Mouse (Mus musculus) kidney, postnatal 0 days (tissue): ENCODE measurements around the gene Scrn1. TPM values are rescaled to one million over a fixed set of nuclear protein-coding genes. Genes with fewer than 3 reads are reported as not detected.

Experiments used
- ATAC-seq: fragments of 200-750 bp; cut with Nextera tagmentation; replicated peaks from 2 replicates; pipeline ENCODE4 v1.8.0; 2017; ENCODE audit warnings: low read depth, moderate number of reproducible peaks, moderate TSS enrichment, moderate library complexity; ENCODE audit not compliant: low FRiP score
- DNase-seq: peaks from one replicate; pipeline ENCODE4 v3.0.0-alpha.2; 2016; ENCODE audit warnings: low spot score
- H3K27ac ChIP-seq: fragments of 300-500 bp; sonication (generic); 2 replicates; pipeline ENCODE4 v1.5.1; 2014; ENCODE audit warnings: mild to moderate bottlenecking
- H3K27me3 ChIP-seq: fragments of 300-500 bp; sonication (generic); 2 replicates; pipeline ENCODE4 v1.6.1; 2014; ENCODE audit warnings: low read length, mixed read lengths; ENCODE audit not compliant: insufficient read depth
- H3K36me3 ChIP-seq: fragments of 300-500 bp; sonication (generic); 2 replicates; pipeline ENCODE4 v1.6.1; 2014; ENCODE audit warnings: low read length, mixed read lengths; ENCODE audit not compliant: insufficient read depth
- H3K4me1 ChIP-seq: fragments of 300-500 bp; sonication (generic); replicated peaks from 2 replicates; pipeline ENCODE4 v1.6.1; 2014; ENCODE audit warnings: antibody characterized with exemption, low read length, mixed read lengths; ENCODE audit not compliant: insufficient read depth
- H3K4me2 ChIP-seq: fragments of 300-500 bp; sonication (generic); 2 replicates; pipeline ENCODE4 v1.6.1; 2014; ENCODE audit warnings: mild to moderate bottlenecking, low read length, moderate library complexity, mixed read lengths
- H3K4me3 ChIP-seq: fragments of 300-500 bp; sonication (generic); replicated peaks from 2 replicates; pipeline ENCODE4 v1.5.1; 2014; ENCODE audit warnings: low read depth, low read length
- H3K9ac ChIP-seq: fragments of 300-500 bp; sonication (generic); 2 replicates; pipeline ENCODE4 v1.6.1; 2014; ENCODE audit warnings: low read depth, low read length
- H3K9me3 ChIP-seq: fragments of 300-500 bp; sonication (generic); replicated peaks from 2 replicates; pipeline ENCODE4 v1.6.1; 2016; ENCODE audit warnings: low read length, inconsistent platforms, mixed read lengths
- CTCF ChIP-seq: IDR thresholded peaks from 2 replicates; pipeline ENCODE4 v1.5.1; 2016; ENCODE audit warnings: antibody characterized with exemption, low read depth, mild to moderate bottlenecking, moderate library complexity
- WGBS: fragments of 180-500 bp; shearing (Covaris S2); extraction: QIAGEN DNeasy Blood & Tissue Kit; methylation state at CpG from one replicate; pipeline ENCODE4 v1.1.7; 2014; 5-methylcytosine and 5-hydroxymethylcytosine counted together
- polyA plus RNA-seq: library from polyadenylated mRNA; unstranded; fragments of >200 nt; fragmentation: Nextera tagmentation; extraction: Ambion mirVana; gene quantifications from 2 replicates; pipeline ENCODE4 v1.2.1, GENCODE M21; 2015

Gene Scrn1
- polyA plus RNA-seq, 1 experiment from 2014 or later, result 7.0 TPM

DNA sequence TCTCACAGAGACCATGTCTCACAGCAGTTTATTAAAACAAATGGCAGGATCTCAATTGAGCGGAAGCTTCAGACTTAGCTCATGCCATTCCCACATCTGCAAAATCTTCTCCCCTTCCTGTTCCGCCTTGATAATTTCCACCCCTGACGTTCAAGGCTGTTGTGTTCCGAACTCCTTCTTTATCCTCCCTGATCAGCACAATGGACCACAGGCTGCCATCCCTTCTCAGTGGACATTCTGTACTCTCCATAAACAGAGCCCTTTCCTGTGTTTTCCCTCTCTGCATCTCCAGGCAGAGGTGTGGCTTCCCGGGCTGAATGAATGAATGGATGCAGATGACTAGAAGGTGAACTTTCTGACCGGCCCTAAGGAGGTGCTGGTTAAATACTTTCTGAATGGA lies 25.5 kb upstream of the Scrn1 start:
- no peaks in the 10 kb centered on the region for H3K27me3 ChIP-seq
- DNase-seq, result no peak
- no peaks in the 10 kb centered on the region for H3K9me3 ChIP-seq
- no peak for ATAC-seq
- TF ChIP-seq CTCF, result no peak
- 0 out of 2 replicates have a peak overlapping the region, but pooled peaks have one; percentile 13 for H3K9ac ChIP-seq
- WGBS, result 25% methylated on average over 6 of the region's 6 CpGs
- no peak overlapping the region for H3K27ac ChIP-seq
- H3K4me2 ChIP-seq, result peak overlapping the region; percentile 49
- no peaks in the 10 kb centered on the region for H3K36me3 ChIP-seq
- peaks cover 22% of the 10 kb centered on the region; the same call in 1 of the 2 replicates for H3K4me1 ChIP-seq
- H3K4me3 ChIP-seq, result 0 out of 2 replicates have a peak overlapping the region, but pooled peaks have one; percentile 13

DNA sequence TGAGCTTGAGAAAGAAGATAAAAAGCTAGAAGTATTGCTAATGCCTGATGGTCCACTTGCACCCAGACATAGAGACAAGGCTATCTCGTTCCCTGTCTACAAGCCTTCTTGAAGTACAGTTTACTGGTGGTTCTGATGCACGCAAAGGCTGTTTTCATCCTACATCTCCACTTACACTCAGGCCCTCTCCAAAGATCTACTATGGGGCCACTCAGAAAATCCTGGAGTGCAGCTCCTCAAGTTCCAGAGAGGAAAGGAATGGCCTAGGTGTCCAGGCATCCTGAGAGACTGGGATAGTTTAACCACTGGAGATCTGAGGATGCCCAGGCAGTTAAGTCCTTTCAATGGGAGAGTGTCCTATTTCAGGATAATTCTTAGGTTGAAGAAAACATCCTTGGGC lies 24.4 kb upstream of the Scrn1 start:
- H3K4me2 ChIP-seq, result no peak overlapping the region

DNA sequence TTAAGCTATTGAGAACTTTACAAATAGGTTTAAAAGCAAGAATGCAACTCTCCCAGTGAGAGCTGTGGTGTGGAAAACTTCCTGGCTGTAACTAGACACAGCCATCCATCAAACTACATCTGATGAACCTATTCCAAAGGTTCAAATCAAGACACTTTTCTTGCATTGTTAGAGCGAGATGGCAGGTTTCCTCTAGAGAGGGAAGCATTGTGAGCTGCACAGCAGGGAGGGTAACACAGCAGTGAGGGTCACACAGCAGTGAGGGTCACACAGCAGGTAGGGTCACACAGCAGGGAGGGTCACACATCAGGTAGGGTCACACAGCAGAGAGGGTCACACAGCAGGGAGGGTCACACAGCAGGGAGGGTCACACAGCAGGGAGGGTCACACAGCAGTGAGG lies 21.9 kb upstream of the Scrn1 start:
- no peak overlapping the region for H3K9ac ChIP-seq
- H3K27me3 ChIP-seq, result no peaks in the 10 kb centered on the region
- H3K27ac ChIP-seq, result no peak overlapping the region
- peaks cover 11% of the 10 kb centered on the region; the same call in 1 of the 2 replicates for H3K4me1 ChIP-seq
- H3K9me3 ChIP-seq, result no peaks in the 10 kb centered on the region
- ATAC-seq (no peak), DNase-seq (no peak)
- no peak overlapping the region for H3K4me2 ChIP-seq
- WGBS, result 50% methylated on average over 1 of the region's 1 CpGs
- peaks cover 5% of the 10 kb centered on the region; the same call in 1 of the 2 replicates for H3K36me3 ChIP-seq
- no peak overlapping the region for H3K4me3 ChIP-seq
- no peak for TF ChIP-seq CTCF

More for the DNA sequence above, 24.4 kb upstream of the Scrn1 start:
- Histone ChIP-seq H3K4me3 (no peak overlapping the region), H3K9ac (no peak overlapping the region), H3K36me3 (no peaks in the 10 kb centered on the region), H3K27me3 (no peaks in the 10 kb centered on the region), H3K27ac (no peak overlapping the region), H3K4me1 (peaks cover 11% of the 10 kb centered on the region; the same call in 1 of the 2 replicates), H3K9me3 (no peaks in the 10 kb centered on the region)
- no peak for DNase-seq
- no peak for TF ChIP-seq CTCF
- no peak for ATAC-seq
- WGBS, result 93% methylated on average over 2 of the region's 2 CpGs

DNA sequence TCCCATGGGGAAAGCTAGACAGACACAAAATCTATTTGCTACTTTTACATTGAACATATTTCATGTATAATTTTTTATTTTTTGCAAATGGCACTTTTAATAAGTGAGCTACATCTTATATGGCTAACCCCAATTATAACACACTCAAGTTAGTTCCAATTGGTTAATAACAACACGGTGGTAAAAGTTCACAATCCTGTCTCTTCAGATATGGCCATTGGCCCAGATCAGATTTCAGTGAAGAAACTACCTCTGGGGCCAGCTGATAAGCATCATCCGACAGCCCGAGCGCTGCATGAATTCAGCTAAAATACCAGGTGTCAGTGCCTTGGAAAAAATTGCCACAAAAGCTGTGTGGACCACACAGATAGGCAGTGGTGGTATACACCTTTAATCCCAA lies 21.4 kb upstream of the Scrn1 start:
- Histone ChIP-seq H3K27me3 (no peaks in the 10 kb centered on the region), H3K4me2 (no peak overlapping the region)

DNA sequence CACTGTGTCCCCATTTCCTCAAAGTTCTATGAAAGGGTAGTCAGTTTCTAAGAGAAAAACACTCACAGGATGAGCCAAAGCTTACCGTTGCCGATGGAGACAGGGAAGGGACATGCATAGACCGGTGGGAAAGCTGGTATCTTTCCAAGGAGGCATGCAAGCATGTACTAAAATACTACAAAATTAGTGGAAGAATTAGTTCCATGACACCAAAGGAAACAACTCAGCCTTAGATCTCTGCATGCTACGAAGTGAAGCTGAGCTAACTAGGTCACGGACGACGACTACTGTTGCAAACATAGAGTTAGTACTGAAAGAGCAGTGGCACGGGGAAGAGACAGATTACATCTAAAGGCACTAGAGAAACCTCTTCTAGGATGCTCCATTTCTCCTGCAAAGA lies 20.6 kb upstream of the Scrn1 start:
- H3K36me3 ChIP-seq, result peaks cover 11% of the 10 kb centered on the region; the same call in 1 of the 2 replicates
- H3K9ac ChIP-seq, result no peak overlapping the region
- H3K4me3 ChIP-seq, result no peak overlapping the region
- no peak overlapping the region for H3K4me2 ChIP-seq
- peaks cover 8% of the 10 kb centered on the region; the same call in 1 of the 2 replicates for H3K4me1 ChIP-seq
- no peak overlapping the region for H3K27ac ChIP-seq
- 81% methylated on average over 8 of the region's 8 CpGs for WGBS
- no peaks in the 10 kb centered on the region for H3K27me3 ChIP-seq
- no peak for DNase-seq
- ATAC-seq, result no peak
- TF ChIP-seq CTCF, result no peak
- no peaks in the 10 kb centered on the region for H3K9me3 ChIP-seq

More for the DNA sequence above, 21.4 kb upstream of the Scrn1 start:
- no peaks in the 10 kb centered on the region for H3K9me3 ChIP-seq
- no peak for DNase-seq
- no peak overlapping the region for H3K4me3 ChIP-seq
- no peak for TF ChIP-seq CTCF
- no peak for ATAC-seq
- peaks cover 11% of the 10 kb centered on the region; the same call in 1 of the 2 replicates for H3K4me1 ChIP-seq
- H3K36me3 ChIP-seq, result peaks cover 8% of the 10 kb centered on the region; the same call in 1 of the 2 replicates
- no peak overlapping the region for H3K9ac ChIP-seq
- WGBS, result 58% methylated on average over 4 of the region's 4 CpGs
- no peak overlapping the region for H3K27ac ChIP-seq

DNA sequence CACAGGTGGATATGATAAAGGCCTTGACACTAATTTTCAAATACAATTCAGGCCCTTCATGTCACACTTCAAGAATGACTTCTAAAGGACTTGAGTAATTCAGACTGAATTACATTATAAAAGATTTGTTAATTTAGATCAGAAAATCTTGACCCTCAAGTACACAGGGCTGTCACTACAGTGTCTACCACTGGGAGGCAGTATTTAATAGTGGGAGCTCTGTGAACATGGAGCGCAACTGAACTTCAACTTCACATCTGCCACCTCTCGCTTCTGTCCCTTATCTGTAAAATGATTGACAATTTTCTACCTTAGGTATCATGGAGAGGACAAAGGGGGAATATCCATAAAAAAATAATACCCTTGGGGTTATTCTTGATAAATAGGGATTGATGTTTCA lies 19.9 kb upstream of the Scrn1 start:
- Histone ChIP-seq H3K4me2 (no peak overlapping the region), H3K4me1 (0 out of 2 replicates have a peak, but pooled peaks cover 2% of the 10 kb centered on the region), H3K36me3 (peaks cover 11% of the 10 kb centered on the region; the same call in 1 of the 2 replicates), H3K27me3 (no peaks in the 10 kb centered on the region), H3K27ac (no peak overlapping the region), H3K4me3 (no peak overlapping the region), H3K9ac (no peak overlapping the region), H3K9me3 (no peaks in the 10 kb centered on the region)
- peak; percentile 86 for TF ChIP-seq CTCF
- ATAC-seq, result no peak
- 37% methylated on average over 2 of the region's 2 CpGs for WGBS
- DNase-seq, result peak; percentile 79
